Mouse (Mus musculus): ENCODE measurements around the gene Syna. TPM values are rescaled to one million over a fixed set of nuclear protein-coding genes. Genes with fewer than 3 reads are reported as not detected.

Syna gene
- polyA plus RNA-seq, 1 experiment from 2014 or later = 0.30 TPM

GRCm38 (mm10) chr5:134528488-134528887 lies 31.5 kb downstream of the Syna start:
- no peak overlapping the region for H3K4me2 ChIP-seq
- H3K27me3 ChIP-seq (ENCODE audit: control insufficient read depth, insufficient read depth, low read length) = no peaks in the 10 kb centered on the region
- peaks cover 5% of the 10 kb centered on the region; the same call in 1 of the 2 replicates for H3K36me3 ChIP-seq (ENCODE audit: control insufficient read depth, insufficient read depth, low read length)
- H3K9me3 ChIP-seq (ENCODE audit: control insufficient read depth, low read length) = no peaks in the 10 kb centered on the region
- no peak overlapping the region for H3K9ac ChIP-seq (ENCODE audit: low read length)
- no peak overlapping the region for H3K4me3 ChIP-seq (ENCODE audit: low read depth, low read length)
- peaks cover 7% of the 10 kb centered on the region for H3K4me1 ChIP-seq (ENCODE audit: control insufficient read depth, insufficient read depth, low read length)
- ATAC-seq (ENCODE audit: low FRiP score) (no peak), DNase-seq (ENCODE audit: low spot score, missing footprints) (no peak)
- WGBS = 22% methylated on average over 9 of the region's 9 CpGs
- no peak overlapping the region for H3K27ac ChIP-seq (ENCODE audit: low read depth, low read length)

GRCm38 (mm10) chr5:134525971-134526711 lies 33.8 kb downstream of the Syna start:
- Histone ChIP-seq H3K4me1 (ENCODE audit: control insufficient read depth, insufficient read depth, low read length) (peaks cover 7% of the 10 kb centered on the region), H3K4me3 (ENCODE audit: low read depth, low read length) (no peak overlapping the region), H3K9ac (ENCODE audit: low read length) (no peak overlapping the region), H3K9me3 (ENCODE audit: control insufficient read depth, low read length) (no peaks in the 10 kb centered on the region), H3K36me3 (ENCODE audit: control insufficient read depth, insufficient read depth, low read length) (peaks cover 4% of the 10 kb centered on the region; the same call in 1 of the 2 replicates), H3K27me3 (ENCODE audit: control insufficient read depth, insufficient read depth, low read length) (no peaks in the 10 kb centered on the region), H3K4me2 (no peak overlapping the region), H3K27ac (ENCODE audit: low read depth, low read length) (no peak overlapping the region)
- 94% methylated on average over 15 of the region's 15 CpGs for WGBS
- ATAC-seq (ENCODE audit: low FRiP score) (no peak), DNase-seq (ENCODE audit: low spot score, missing footprints) (peak; percentile 66)

- no peak overlapping the region for H3K4me2 ChIP-seq
- H3K27me3 ChIP-seq (ENCODE audit: control insufficient read depth, insufficient read depth, low read length) = no peaks in the 10 kb centered on the region
- no peak overlapping the region for H3K4me3 ChIP-seq (ENCODE audit: low read depth, low read length)
- peaks cover 12% of the 10 kb centered on the region; the same call in 1 of the 2 replicates for H3K36me3 ChIP-seq (ENCODE audit: control insufficient read depth, insufficient read depth, low read length)
- H3K27ac ChIP-seq (ENCODE audit: low read depth, low read length) = no peak overlapping the region
- 88% methylated on average over 5 of the region's 5 CpGs for WGBS
- no peaks in the 10 kb centered on the region for H3K9me3 ChIP-seq (ENCODE audit: control insufficient read depth, low read length)
- DNase-seq (ENCODE audit: low spot score, missing footprints) (peak; percentile 73), ATAC-seq (ENCODE audit: low FRiP score) (no peak)
- no peak overlapping the region for H3K9ac ChIP-seq (ENCODE audit: low read length)
- peaks cover 5% of the 10 kb centered on the region for H3K4me1 ChIP-seq (ENCODE audit: control insufficient read depth, insufficient read depth, low read length)
Measured at GRCm38 (mm10) chr5:134523728-134524127, 36.2 kb downstream of the Syna start.

- Histone ChIP-seq H3K4me2 (no peak overlapping the region), H3K4me3 (ENCODE audit: low read depth, low read length) (no peak overlapping the region), H3K9ac (ENCODE audit: low read length) (no peak overlapping the region), H3K27me3 (ENCODE audit: control insufficient read depth, insufficient read depth, low read length) (no peaks in the 10 kb centered on the region), H3K9me3 (ENCODE audit: control insufficient read depth, low read length) (no peaks in the 10 kb centered on the region), H3K27ac (ENCODE audit: low read depth, low read length) (no peak overlapping the region), H3K36me3 (ENCODE audit: control insufficient read depth, insufficient read depth, low read length) (peaks cover 13% of the 10 kb centered on the region), H3K4me1 (ENCODE audit: control insufficient read depth, insufficient read depth, low read length) (no peaks in the 10 kb centered on the region)
- WGBS = 92% methylated on average over 23 of the region's 26 CpGs
- ATAC-seq (ENCODE audit: low FRiP score) = 0 out of 2 replicates have a peak, but pooled peaks have one; percentile 11
- DNase-seq (ENCODE audit: low spot score, missing footprints) = peak; percentile 76
Measured at GRCm38 (mm10) chr5:134522524-134522923, 37.4 kb downstream of the Syna start.

- Histone ChIP-seq H3K4me2 (no peak overlapping the region), H3K9me3 (ENCODE audit: control insufficient read depth, low read length) (no peaks in the 10 kb centered on the region), H3K27me3 (ENCODE audit: control insufficient read depth, insufficient read depth, low read length) (no peaks in the 10 kb centered on the region), H3K36me3 (ENCODE audit: control insufficient read depth, insufficient read depth, low read length) (peaks cover 19% of the 10 kb centered on the region), H3K4me1 (ENCODE audit: control insufficient read depth, insufficient read depth, low read length) (no peaks in the 10 kb centered on the region), H3K4me3 (ENCODE audit: low read depth, low read length) (no peak overlapping the region), H3K27ac (ENCODE audit: low read depth, low read length) (no peak overlapping the region), H3K9ac (ENCODE audit: low read length) (no peak overlapping the region)
- DNase-seq (ENCODE audit: low spot score, missing footprints) (peak; percentile 59), ATAC-seq (ENCODE audit: low FRiP score) (no peak)
- WGBS = 89% methylated on average over 7 of the region's 7 CpGs
Measured at GRCm38 (mm10) chr5:134521806-134522205, 38.2 kb downstream of the Syna start.

- 89% methylated on average over 2 of the region's 2 CpGs for WGBS
- H3K27me3 ChIP-seq (ENCODE audit: control insufficient read depth, insufficient read depth, low read length) = no peaks in the 10 kb centered on the region
- H3K27ac ChIP-seq (ENCODE audit: low read depth, low read length) = no peak overlapping the region
- no peaks in the 10 kb centered on the region for H3K4me1 ChIP-seq (ENCODE audit: control insufficient read depth, insufficient read depth, low read length)
- ATAC-seq (ENCODE audit: low FRiP score) (no peak), DNase-seq (ENCODE audit: low spot score, missing footprints) (no peak)
- no peak overlapping the region for H3K4me2 ChIP-seq
- H3K9me3 ChIP-seq (ENCODE audit: control insufficient read depth, low read length) = no peaks in the 10 kb centered on the region
- H3K36me3 ChIP-seq (ENCODE audit: control insufficient read depth, insufficient read depth, low read length) = peaks cover 25% of the 10 kb centered on the region
- no peak overlapping the region for H3K4me3 ChIP-seq (ENCODE audit: low read depth, low read length)
- no peak overlapping the region for H3K9ac ChIP-seq (ENCODE audit: low read length)
Measured at GRCm38 (mm10) chr5:134521131-134521530, 38.8 kb downstream of the Syna start.

- Histone ChIP-seq H3K4me2 (no peak overlapping the region), H3K27ac (ENCODE audit: low read depth, low read length) (no peak overlapping the region), H3K9me3 (ENCODE audit: control insufficient read depth, low read length) (no peaks in the 10 kb centered on the region), H3K4me3 (ENCODE audit: low read depth, low read length) (no peak overlapping the region), H3K27me3 (ENCODE audit: control insufficient read depth, insufficient read depth, low read length) (no peaks in the 10 kb centered on the region), H3K9ac (ENCODE audit: low read length) (no peak overlapping the region), H3K4me1 (ENCODE audit: control insufficient read depth, insufficient read depth, low read length) (no peaks in the 10 kb centered on the region), H3K36me3 (ENCODE audit: control insufficient read depth, insufficient read depth, low read length) (peaks cover 32% of the 10 kb centered on the region)
- WGBS = 92% methylated on average over 4 of the region's 4 CpGs
- ATAC-seq (ENCODE audit: low FRiP score) (no peak), DNase-seq (ENCODE audit: low spot score, missing footprints) (no peak)
Measured at GRCm38 (mm10) chr5:134520120-134520519, 39.9 kb downstream of the Syna start.

- Histone ChIP-seq H3K9ac (ENCODE audit: low read length) (no peak overlapping the region), H3K4me3 (ENCODE audit: low read depth, low read length) (no peak overlapping the region), H3K9me3 (ENCODE audit: control insufficient read depth, low read length) (no peaks in the 10 kb centered on the region), H3K36me3 (ENCODE audit: control insufficient read depth, insufficient read depth, low read length) (peaks cover 35% of the 10 kb centered on the region), H3K27me3 (ENCODE audit: control insufficient read depth, insufficient read depth, low read length) (no peaks in the 10 kb centered on the region), H3K4me2 (no peak overlapping the region), H3K4me1 (ENCODE audit: control insufficient read depth, insufficient read depth, low read length) (no peaks in the 10 kb centered on the region), H3K27ac (ENCODE audit: low read depth, low read length) (no peak overlapping the region)
- 96% methylated on average over 5 of the region's 5 CpGs for WGBS
- DNase-seq (ENCODE audit: low spot score, missing footprints) (no peak), ATAC-seq (ENCODE audit: low FRiP score) (no peak)
Measured at GRCm38 (mm10) chr5:134519471-134519870, 40.5 kb downstream of the Syna start.

- no peak overlapping the region for H3K9ac ChIP-seq (ENCODE audit: low read length)
- peaks cover 43% of the 10 kb centered on the region for H3K36me3 ChIP-seq (ENCODE audit: control insufficient read depth, insufficient read depth, low read length)
- H3K9me3 ChIP-seq (ENCODE audit: control insufficient read depth, low read length) = no peaks in the 10 kb centered on the region
- no peak overlapping the region for H3K4me3 ChIP-seq (ENCODE audit: low read depth, low read length)
- H3K4me2 ChIP-seq = no peak overlapping the region
- H3K27me3 ChIP-seq (ENCODE audit: control insufficient read depth, insufficient read depth, low read length) = no peaks in the 10 kb centered on the region
- 90% methylated on average over 5 of the region's 5 CpGs for WGBS
- ATAC-seq (ENCODE audit: low FRiP score) = no peak
- H3K4me1 ChIP-seq (ENCODE audit: control insufficient read depth, insufficient read depth, low read length) = no peaks in the 10 kb centered on the region
- no peak for DNase-seq (ENCODE audit: low spot score, missing footprints)
- H3K27ac ChIP-seq (ENCODE audit: low read depth, low read length) = no peak overlapping the region
Measured at GRCm38 (mm10) chr5:134512086-134512485, 47.9 kb downstream of the Syna start.

Data from midbrain, embryonic 11.5 days (tissue).